Mouse (Mus musculus) lung, postnatal 0 days (tissue): Measurements from ENCODE around the gene Scn2b. TPM values are rescaled to one million over a fixed set of nuclear protein-coding genes. Genes with fewer than 3 reads are reported as not detected.

Experiments used
- ATAC-seq: fragments of 200-750 bp; cut with Nextera tagmentation; 2 replicates; pipeline ENCODE4 v1.8.0; 2017; ENCODE audit warnings: moderate library complexity
- DNase-seq: peaks from one replicate; pipeline ENCODE4 v3.0.0-alpha.2; 2016; ENCODE audit warnings: low spot score
- H3K27ac ChIP-seq: fragments of 300-500 bp; sonication (generic); 2 replicates; pipeline ENCODE4 v1.5.1; 2014; ENCODE audit warnings: antibody characterized with exemption, mild to moderate bottlenecking, low read length, mixed read lengths
- H3K27me3 ChIP-seq: fragments of 300-500 bp; sonication (generic); replicated peaks from 2 replicates; pipeline ENCODE4 v1.6.1; 2014; ENCODE audit warnings: low read length, mixed read lengths; ENCODE audit not compliant: insufficient read depth
- H3K36me3 ChIP-seq: fragments of 300-500 bp; sonication (generic); 2 replicates; pipeline ENCODE4 v1.6.1; 2014; ENCODE audit warnings: low read length, mixed read lengths; ENCODE audit not compliant: insufficient read depth
- H3K4me1 ChIP-seq: fragments of 300-500 bp; sonication (generic); 2 replicates; pipeline ENCODE4 v1.6.1; 2014; ENCODE audit warnings: antibody characterized with exemption, low read depth, low read length, mixed read lengths; ENCODE audit not compliant: insufficient read depth
- H3K4me2 ChIP-seq: fragments of 300-500 bp; sonication (generic); replicated peaks from 2 replicates; pipeline ENCODE4 v1.6.1; 2014; ENCODE audit warnings: low read depth, mild to moderate bottlenecking, low read length, moderate library complexity, mixed read lengths
- H3K4me3 ChIP-seq: fragments of 300-500 bp; sonication (generic); 2 replicates; pipeline ENCODE4 v1.5.1; 2014; ENCODE audit warnings: low read depth, low read length
- H3K9ac ChIP-seq: fragments of 300-500 bp; sonication (generic); replicated peaks from 2 replicates; pipeline ENCODE4 v1.6.1; 2014; ENCODE audit warnings: low read depth, mild to moderate bottlenecking
- H3K9me3 ChIP-seq: fragments of 300-500 bp; sonication (generic); 2 replicates; pipeline ENCODE4 v1.6.1; 2016; ENCODE audit warnings: low read length, mixed read lengths
- CTCF ChIP-seq: IDR thresholded peaks from 2 replicates; pipeline ENCODE4 v1.5.1; 2016; ENCODE audit warnings: antibody characterized with exemption, mild to moderate bottlenecking
- EP300 ChIP-seq: IDR thresholded peaks from 2 replicates; pipeline ENCODE4 v1.6.1; 2016; ENCODE audit warnings: antibody characterized with exemption, mild to moderate bottlenecking, control low read depth
- WGBS: fragments of 180-500 bp; shearing (Covaris S2); extraction: QIAGEN DNeasy Blood & Tissue Kit; methylation state at CpG from one replicate; pipeline ENCODE4 v1.1.7; 2014; 5-methylcytosine and 5-hydroxymethylcytosine counted together
- polyA plus RNA-seq: library from polyadenylated mRNA; unstranded; fragments of >200 nt; fragmentation: Nextera tagmentation; extraction: Ambion mirVana; gene quantifications from 2 replicates; pipeline ENCODE4 v1.2.1, GENCODE M21; 2015

The Scn2b gene
- polyA plus RNA-seq, 1 experiment from 2014 or later: 0.27 TPM

DNA sequence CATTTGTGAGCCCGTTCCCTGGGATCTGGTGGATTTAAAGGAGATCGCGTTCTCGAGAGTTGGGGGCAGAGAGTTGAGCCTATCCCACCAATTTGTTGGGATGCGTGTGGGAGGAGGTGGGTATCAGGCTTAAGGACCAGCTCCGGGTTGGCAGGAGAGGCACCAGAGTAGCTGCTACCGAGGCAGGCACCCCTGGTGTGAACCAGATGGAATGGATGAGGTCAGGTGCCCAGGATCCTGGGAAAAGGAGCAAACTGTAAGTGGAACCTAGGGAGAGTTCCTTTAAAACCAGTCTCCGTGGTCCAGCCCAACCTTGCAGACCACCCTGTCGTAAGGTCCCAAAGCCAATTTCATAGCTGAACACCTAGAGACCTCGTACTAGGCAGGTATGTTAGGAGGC, 970 bp downstream of the Scn2b start:
- Histone ChIP-seq H3K4me2 (peak overlapping the region; percentile 37; the same call in 1 of the 2 replicates), H3K4me1 (no peaks in the 10 kb centered on the region; the same call in 1 of the 2 replicates), H3K9ac (no peak overlapping the region), H3K27me3 (no peaks in the 10 kb centered on the region), H3K36me3 (no peaks in the 10 kb centered on the region), H3K4me3 (no peak overlapping the region), H3K9me3 (no peaks in the 10 kb centered on the region), H3K27ac (no peak overlapping the region)
- DNase-seq: no peak
- WGBS: 20% methylated on average over 10 of the region's 10 CpGs
- ATAC-seq: no peak
- TF ChIP-seq EP300: no peak

GRCm38 (mm10) chr9:45119316-45119953, 1.9 kb downstream of the Scn2b start:
- no peaks in the 10 kb centered on the region for H3K27me3 ChIP-seq
- H3K9ac ChIP-seq: no peak overlapping the region
- H3K36me3 ChIP-seq: no peaks in the 10 kb centered on the region
- DNase-seq: no peak
- no peaks in the 10 kb centered on the region for H3K9me3 ChIP-seq
- H3K4me2 ChIP-seq: no peak overlapping the region
- TF ChIP-seq EP300 (no peak), CTCF (peak; percentile 30)
- no peak overlapping the region for H3K4me3 ChIP-seq
- ATAC-seq: no peak
- no peaks in the 10 kb centered on the region; the same call in 1 of the 2 replicates for H3K4me1 ChIP-seq
- no peak overlapping the region for H3K27ac ChIP-seq
- WGBS: 93% methylated on average over 8 of the region's 8 CpGs

GRCm38 (mm10) chr9:45119954-45120530, 2.5 kb downstream of the Scn2b start:
- Histone ChIP-seq H3K27me3 (no peaks in the 10 kb centered on the region), H3K9ac (no peak overlapping the region), H3K4me2 (no peak overlapping the region), H3K4me1 (no peaks in the 10 kb centered on the region; the same call in 1 of the 2 replicates), H3K9me3 (no peaks in the 10 kb centered on the region), H3K27ac (no peak overlapping the region), H3K36me3 (no peaks in the 10 kb centered on the region), H3K4me3 (no peak overlapping the region)
- WGBS: 85% methylated on average over 14 of the region's 14 CpGs
- DNase-seq (no peak), ATAC-seq (no peak)
- no peak for TF ChIP-seq CTCF
- TF ChIP-seq EP300: no peak

DNA sequence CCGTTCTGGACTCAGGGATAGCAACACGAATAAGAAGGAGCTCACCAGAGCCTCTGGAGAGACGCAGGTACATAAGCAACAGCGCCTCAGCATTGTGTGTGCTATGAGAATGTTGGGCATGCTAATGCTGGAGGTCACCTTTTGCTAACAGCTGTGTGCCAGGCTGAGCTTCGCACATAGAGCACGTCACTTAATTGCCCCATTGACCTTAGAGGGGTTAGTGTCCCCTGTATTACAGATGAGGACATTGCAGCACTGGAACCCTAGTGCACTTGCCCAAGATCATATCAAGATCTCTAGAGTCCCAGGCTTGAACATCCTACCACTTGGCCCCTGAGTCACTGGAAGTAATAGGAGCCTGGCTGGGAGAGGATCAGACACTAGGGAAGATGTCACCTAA, 3.0 kb downstream of the Scn2b start:
- ATAC-seq: no peak
- Histone ChIP-seq H3K9me3 (no peaks in the 10 kb centered on the region), H3K27me3 (no peaks in the 10 kb centered on the region), H3K4me2 (no peak overlapping the region), H3K4me1 (no peaks in the 10 kb centered on the region; the same call in 1 of the 2 replicates), H3K9ac (no peak overlapping the region), H3K27ac (no peak overlapping the region), H3K4me3 (no peak overlapping the region), H3K36me3 (no peaks in the 10 kb centered on the region)
- DNase-seq: no peak
- no peak for TF ChIP-seq EP300
- no peak for TF ChIP-seq CTCF
- 81% methylated on average over 6 of the region's 6 CpGs for WGBS

DNA sequence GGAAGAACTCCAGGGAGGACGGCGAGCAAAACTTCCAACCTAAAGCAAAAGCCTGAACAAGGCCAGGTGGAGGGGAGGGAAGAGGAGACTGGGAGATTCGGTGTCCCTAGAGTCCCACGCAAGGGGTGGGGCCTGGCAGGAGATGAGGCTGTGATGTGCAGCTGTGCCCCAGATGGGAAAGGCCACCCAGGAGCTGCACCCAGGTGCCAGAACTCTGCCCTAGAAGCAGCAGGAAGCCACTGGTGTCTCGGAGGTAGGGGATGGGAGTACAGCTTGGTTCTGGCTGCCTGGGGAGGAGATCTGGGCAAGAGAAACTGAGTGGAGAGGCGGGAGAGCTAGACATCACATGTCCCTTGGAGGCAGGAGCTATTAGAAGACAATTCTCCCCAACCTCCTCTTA, 3.4 kb downstream of the Scn2b start:
- no peak for ATAC-seq
- TF ChIP-seq EP300 (no peak), CTCF (no peak)

DNA sequence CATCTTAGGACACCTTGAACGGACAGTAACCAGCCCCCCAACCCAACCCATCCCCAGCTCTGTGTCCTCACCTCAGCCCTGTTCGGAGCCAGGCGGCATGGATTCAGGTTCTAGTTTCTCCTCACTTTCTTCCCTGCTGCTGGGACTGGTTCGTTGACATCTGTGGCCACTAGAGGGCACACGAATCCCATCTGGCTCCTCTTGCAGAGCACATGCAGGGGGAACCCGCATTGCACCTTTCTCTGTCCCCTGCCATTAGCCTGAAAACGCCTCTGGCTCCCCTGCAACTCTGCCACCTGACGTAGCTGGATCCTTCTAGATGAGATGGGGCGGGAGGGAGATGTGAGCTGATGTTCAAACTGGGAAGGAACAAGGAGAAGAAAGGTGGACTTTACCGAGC, 4.2 kb downstream of the Scn2b start:
- H3K27me3 ChIP-seq: no peaks in the 10 kb centered on the region
- ATAC-seq (peak; percentile 71), DNase-seq (peak; percentile 75)
- H3K27ac ChIP-seq: no peak overlapping the region
- WGBS: 5% methylated on average over 10 of the region's 10 CpGs
- no peaks in the 10 kb centered on the region for H3K36me3 ChIP-seq
- H3K4me3 ChIP-seq: peak overlapping the region; percentile 3; the same call in 1 of the 2 replicates
- no peaks in the 10 kb centered on the region; the same call in 1 of the 2 replicates for H3K4me1 ChIP-seq
- H3K9me3 ChIP-seq: no peaks in the 10 kb centered on the region
- H3K9ac ChIP-seq: no peak overlapping the region
- peak overlapping the region; percentile 41 for H3K4me2 ChIP-seq
- TF ChIP-seq EP300: no peak
- TF ChIP-seq CTCF: peak; percentile 94

More for the DNA sequence above, 3.4 kb downstream of the Scn2b start:
- Histone ChIP-seq H3K27me3 (no peaks in the 10 kb centered on the region), H3K4me1 (no peaks in the 10 kb centered on the region; the same call in 1 of the 2 replicates), H3K4me2 (no peak overlapping the region), H3K36me3 (no peaks in the 10 kb centered on the region), H3K4me3 (no peak overlapping the region), H3K9me3 (no peaks in the 10 kb centered on the region), H3K9ac (no peak overlapping the region), H3K27ac (no peak overlapping the region)
- DNase-seq: no peak
- 69% methylated on average over 6 of the region's 6 CpGs for WGBS
